Mouse (Mus musculus) cortical plate, adult 2 months (tissue): ENCODE measurements at regions not wholly inside any gene's neighbourhood (a gene's known extent, or its start where the extent isn't known, plus 50 kb on each side); places are given as distances from the start of the nearest gene placed in this dataset.

ENCODE experiments used
- CTCF ChIP-seq: fragments of 200-500 bp; IDR thresholded peaks from 2 replicates; pipeline ENCODE4 v1.5.1; 2011; ENCODE audit warnings: mild to moderate bottlenecking, control low read depth, low read length; ENCODE audit not compliant: insufficient read depth; ENCODE audit errors: extremely low read depth
- POLR2A ChIP-seq: fragments of 200-500 bp; IDR thresholded peaks from 2 replicates; pipeline ENCODE4 v1.6.1; 2011; ENCODE audit warnings: mild to moderate bottlenecking, low read length, control low read depth; ENCODE audit not compliant: insufficient read depth; ENCODE audit errors: extremely low read depth

- TF ChIP-seq CTCF: no peak
- TF ChIP-seq POLR2A: no peak
Measured at GRCm38 (mm10) chr5:118355287-118355686, 110.3 kb downstream of the 2410131K14Rik start.
